Mouse (Mus musculus) lung, postnatal 0 days (tissue): ENCODE measurements at regions not wholly inside any gene's neighbourhood (a gene's known extent, or its start where the extent isn't known, plus 50 kb on each side); places are given as distances from the start of the nearest gene placed in this dataset.

Experiments
- ATAC-seq: fragments of 200-750 bp; cut with Nextera tagmentation; 2 replicates; pipeline ENCODE4 v1.8.0; 2017; ENCODE audit warnings: moderate library complexity
- DNase-seq: peaks from one replicate; pipeline ENCODE4 v3.0.0-alpha.2; 2016; ENCODE audit warnings: low spot score
- H3K27ac ChIP-seq: fragments of 300-500 bp; sonication (generic); 2 replicates; pipeline ENCODE4 v1.5.1; 2014; ENCODE audit warnings: antibody characterized with exemption, mild to moderate bottlenecking, low read length, mixed read lengths
- H3K27me3 ChIP-seq: fragments of 300-500 bp; sonication (generic); replicated peaks from 2 replicates; pipeline ENCODE4 v1.6.1; 2014; ENCODE audit warnings: low read length, mixed read lengths; ENCODE audit not compliant: insufficient read depth
- H3K36me3 ChIP-seq: fragments of 300-500 bp; sonication (generic); 2 replicates; pipeline ENCODE4 v1.6.1; 2014; ENCODE audit warnings: low read length, mixed read lengths; ENCODE audit not compliant: insufficient read depth
- H3K4me1 ChIP-seq: fragments of 300-500 bp; sonication (generic); 2 replicates; pipeline ENCODE4 v1.6.1; 2014; ENCODE audit warnings: antibody characterized with exemption, low read depth, low read length, mixed read lengths; ENCODE audit not compliant: insufficient read depth
- H3K4me2 ChIP-seq: fragments of 300-500 bp; sonication (generic); replicated peaks from 2 replicates; pipeline ENCODE4 v1.6.1; 2014; ENCODE audit warnings: low read depth, mild to moderate bottlenecking, low read length, moderate library complexity, mixed read lengths
- H3K4me3 ChIP-seq: fragments of 300-500 bp; sonication (generic); 2 replicates; pipeline ENCODE4 v1.5.1; 2014; ENCODE audit warnings: low read depth, low read length
- H3K9ac ChIP-seq: fragments of 300-500 bp; sonication (generic); replicated peaks from 2 replicates; pipeline ENCODE4 v1.6.1; 2014; ENCODE audit warnings: low read depth, mild to moderate bottlenecking
- H3K9me3 ChIP-seq: fragments of 300-500 bp; sonication (generic); 2 replicates; pipeline ENCODE4 v1.6.1; 2016; ENCODE audit warnings: low read length, mixed read lengths
- CTCF ChIP-seq: IDR thresholded peaks from 2 replicates; pipeline ENCODE4 v1.5.1; 2016; ENCODE audit warnings: antibody characterized with exemption, mild to moderate bottlenecking
- EP300 ChIP-seq: IDR thresholded peaks from 2 replicates; pipeline ENCODE4 v1.6.1; 2016; ENCODE audit warnings: antibody characterized with exemption, mild to moderate bottlenecking, control low read depth
- WGBS: fragments of 180-500 bp; shearing (Covaris S2); extraction: QIAGEN DNeasy Blood & Tissue Kit; methylation state at CpG from one replicate; pipeline ENCODE4 v1.1.7; 2014; 5-methylcytosine and 5-hydroxymethylcytosine counted together

DNA sequence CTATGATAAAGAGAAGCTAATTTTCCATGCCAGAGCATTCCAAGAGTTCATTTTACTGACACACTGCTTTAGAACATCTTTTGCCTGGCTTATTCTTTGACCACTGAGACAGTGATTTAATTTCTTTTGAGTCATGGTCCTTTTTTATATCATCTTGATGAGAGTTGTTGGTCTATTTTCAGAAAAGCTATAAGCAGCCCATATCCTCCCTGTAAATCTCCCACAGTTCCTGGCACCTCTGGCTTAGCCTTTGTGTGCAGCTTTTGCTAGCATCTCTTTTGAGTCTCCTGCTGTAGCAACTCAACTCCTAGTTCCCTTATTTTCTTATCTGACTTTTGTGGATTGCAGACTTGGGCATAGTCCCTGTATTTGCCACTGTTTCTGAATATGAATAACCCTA is 207.5 kb upstream of the 4931417E11Rik start:
- H3K4me1 ChIP-seq = no peaks in the 10 kb centered on the region
- H3K27me3 ChIP-seq = no peaks in the 10 kb centered on the region
- DNase-seq (no peak), ATAC-seq (no peak)
- H3K27ac ChIP-seq = no peak overlapping the region
- no peaks in the 10 kb centered on the region for H3K9me3 ChIP-seq
- no peak overlapping the region for H3K9ac ChIP-seq
- no peaks in the 10 kb centered on the region for H3K36me3 ChIP-seq
- no peak overlapping the region for H3K4me3 ChIP-seq
- no peak for TF ChIP-seq EP300
- TF ChIP-seq CTCF = no peak
- no peak overlapping the region for H3K4me2 ChIP-seq

DNA sequence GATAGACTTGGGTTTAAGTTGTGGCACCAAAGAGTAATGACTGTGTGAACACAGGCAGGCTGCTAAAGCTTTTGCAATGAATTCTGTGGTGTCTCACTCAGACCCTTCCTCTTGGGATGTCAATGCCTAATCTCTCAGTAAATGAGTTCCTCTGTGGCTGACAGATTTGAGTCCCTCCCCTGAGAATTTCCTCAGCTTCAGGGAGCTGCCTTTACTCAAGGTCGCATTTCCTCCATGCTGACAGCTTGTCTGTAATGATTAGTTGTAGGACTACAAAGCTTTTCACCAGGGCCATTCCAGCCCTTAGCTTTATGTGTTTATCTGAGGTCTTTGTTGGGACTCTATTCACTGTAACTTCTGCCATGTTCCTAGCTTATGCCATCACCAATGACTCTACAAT is 199.9 kb upstream of the 4931417E11Rik start:
- H3K4me2 ChIP-seq = no peak overlapping the region
- no peaks in the 10 kb centered on the region for H3K36me3 ChIP-seq
- H3K4me3 ChIP-seq = no peak overlapping the region
- no peak for ATAC-seq
- H3K4me1 ChIP-seq = no peaks in the 10 kb centered on the region
- no peak for TF ChIP-seq CTCF
- no peak for TF ChIP-seq EP300
- no peak for DNase-seq
- H3K9me3 ChIP-seq = no peaks in the 10 kb centered on the region
- 40% methylated on average over 1 of the region's 1 CpGs for WGBS
- H3K27me3 ChIP-seq = no peaks in the 10 kb centered on the region
- no peak overlapping the region for H3K9ac ChIP-seq
- H3K27ac ChIP-seq = no peak overlapping the region

DNA sequence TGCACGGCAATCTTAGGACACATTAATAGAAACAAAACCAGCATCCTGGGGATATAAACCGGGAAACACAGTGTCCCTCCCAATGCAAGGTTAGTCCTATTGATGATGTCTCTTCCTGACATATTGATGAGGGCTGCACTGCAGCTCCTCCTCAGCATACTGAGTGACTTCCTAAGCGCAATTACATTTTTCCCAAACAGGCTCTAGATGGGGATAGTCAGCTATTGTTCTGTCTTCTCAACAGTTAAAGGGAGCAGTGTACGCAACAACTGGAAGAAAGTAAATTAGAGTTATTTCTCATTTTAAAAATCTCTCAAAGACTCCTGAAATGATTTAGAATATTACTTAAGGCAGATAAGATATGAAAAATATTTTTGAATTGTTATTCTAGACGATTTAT is 189.5 kb upstream of the 4931417E11Rik start:
- DNase-seq = no peak
- H3K4me2 ChIP-seq = no peak overlapping the region
- WGBS = 63% methylated on average over 5 of the region's 5 CpGs

DNA sequence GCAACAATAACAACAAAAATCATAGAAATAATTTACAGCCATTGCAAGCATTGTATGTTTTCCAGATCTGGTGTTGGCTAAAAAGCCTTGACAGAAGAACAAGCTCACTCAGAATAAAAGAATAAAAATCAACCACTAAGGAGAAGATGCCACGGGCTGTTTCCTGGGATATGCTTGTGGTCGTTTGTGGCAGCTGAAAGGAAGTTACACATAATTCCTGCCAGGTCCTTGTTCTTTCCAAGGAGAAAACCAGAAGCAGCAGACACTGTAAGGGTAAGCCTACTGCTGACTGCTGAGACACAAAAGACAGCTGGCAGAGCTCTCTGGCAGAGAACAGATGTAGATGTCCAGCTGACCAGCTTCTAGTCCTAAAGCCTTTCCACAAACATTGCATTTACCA is 175.9 kb upstream of the 4931417E11Rik start:
- TF ChIP-seq CTCF = no peak
- H3K36me3 ChIP-seq = no peaks in the 10 kb centered on the region
- no peaks in the 10 kb centered on the region for H3K27me3 ChIP-seq
- H3K9me3 ChIP-seq = no peaks in the 10 kb centered on the region
- ATAC-seq (no peak), DNase-seq (no peak)
- 35% methylated on average over 2 of the region's 2 CpGs for WGBS
- H3K4me3 ChIP-seq = no peak overlapping the region
- H3K4me1 ChIP-seq = no peaks in the 10 kb centered on the region
- no peak overlapping the region for H3K9ac ChIP-seq
- no peak overlapping the region for H3K4me2 ChIP-seq
- no peak overlapping the region for H3K27ac ChIP-seq

More for the DNA sequence above, 189.5 kb upstream of the 4931417E11Rik start:
- TF ChIP-seq CTCF = no peak
- Histone ChIP-seq H3K27me3 (no peaks in the 10 kb centered on the region), H3K4me1 (no peaks in the 10 kb centered on the region), H3K36me3 (no peaks in the 10 kb centered on the region), H3K9me3 (no peaks in the 10 kb centered on the region), H3K9ac (no peak overlapping the region), H3K4me3 (no peak overlapping the region), H3K27ac (no peak overlapping the region)
- no peak for ATAC-seq

DNA sequence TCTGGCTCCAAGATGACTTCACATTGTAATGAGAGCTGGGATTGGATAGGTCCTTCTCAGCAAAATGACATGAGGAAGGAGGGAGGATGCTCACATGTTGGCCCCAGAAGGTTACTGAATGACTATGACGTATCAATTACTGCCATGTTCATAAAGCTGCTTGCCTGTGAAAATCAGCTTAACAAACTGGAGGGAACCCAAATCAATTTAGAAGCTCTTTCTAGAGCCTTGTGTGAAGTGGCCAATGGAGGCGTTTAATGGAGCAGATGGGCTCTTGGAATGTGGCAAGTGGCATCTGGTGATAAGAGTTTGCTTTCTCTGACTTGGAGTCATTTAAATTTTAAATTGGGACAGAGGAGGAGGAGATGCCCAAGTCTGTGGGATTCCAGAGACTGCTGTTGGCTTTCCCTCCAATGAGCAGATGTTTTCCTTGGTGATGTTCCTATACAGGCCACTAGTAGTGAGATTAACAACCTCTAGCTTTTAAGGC is 175.4 kb upstream of the 4931417E11Rik start:
- DNase-seq (no peak), ATAC-seq (no peak)
- TF ChIP-seq EP300 (no peak), CTCF (no peak)
- Histone ChIP-seq H3K27ac (no peak overlapping the region), H3K9me3 (no peaks in the 10 kb centered on the region), H3K4me2 (no peak overlapping the region), H3K4me1 (no peaks in the 10 kb centered on the region), H3K36me3 (no peaks in the 10 kb centered on the region), H3K9ac (no peak overlapping the region), H3K4me3 (no peak overlapping the region), H3K27me3 (no peaks in the 10 kb centered on the region)
- WGBS = 53% methylated on average over 2 of the region's 2 CpGs

DNA sequence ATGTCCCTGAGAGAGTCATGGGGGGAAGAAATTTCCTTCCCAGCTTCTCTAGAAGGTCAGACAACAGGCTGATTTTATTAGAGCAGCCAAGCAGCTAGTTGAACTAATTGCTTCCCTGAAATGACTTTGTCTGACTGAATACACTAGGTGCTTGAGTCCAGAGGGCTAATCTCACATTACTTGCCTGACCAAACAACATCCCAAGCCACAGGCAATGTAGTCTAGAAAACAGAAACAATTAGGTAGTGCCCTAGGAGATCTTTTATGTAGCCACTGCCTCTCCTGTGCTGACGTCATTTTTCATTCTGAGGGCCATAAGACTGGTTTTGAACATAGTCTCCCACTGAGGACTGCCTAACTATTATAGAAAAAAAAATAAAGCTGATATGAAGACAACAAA is 159.1 kb upstream of the 4931417E11Rik start:
- 82% methylated on average over 1 of the region's 1 CpGs for WGBS
- no peak overlapping the region for H3K4me3 ChIP-seq
- DNase-seq (no peak), ATAC-seq (no peak)
- no peaks in the 10 kb centered on the region for H3K4me1 ChIP-seq
- no peaks in the 10 kb centered on the region for H3K36me3 ChIP-seq
- no peak overlapping the region for H3K4me2 ChIP-seq
- no peak for TF ChIP-seq CTCF
- no peak for TF ChIP-seq EP300
- no peak overlapping the region for H3K9ac ChIP-seq
- H3K27ac ChIP-seq = no peak overlapping the region
- H3K9me3 ChIP-seq = no peaks in the 10 kb centered on the region
- no peaks in the 10 kb centered on the region for H3K27me3 ChIP-seq

DNA sequence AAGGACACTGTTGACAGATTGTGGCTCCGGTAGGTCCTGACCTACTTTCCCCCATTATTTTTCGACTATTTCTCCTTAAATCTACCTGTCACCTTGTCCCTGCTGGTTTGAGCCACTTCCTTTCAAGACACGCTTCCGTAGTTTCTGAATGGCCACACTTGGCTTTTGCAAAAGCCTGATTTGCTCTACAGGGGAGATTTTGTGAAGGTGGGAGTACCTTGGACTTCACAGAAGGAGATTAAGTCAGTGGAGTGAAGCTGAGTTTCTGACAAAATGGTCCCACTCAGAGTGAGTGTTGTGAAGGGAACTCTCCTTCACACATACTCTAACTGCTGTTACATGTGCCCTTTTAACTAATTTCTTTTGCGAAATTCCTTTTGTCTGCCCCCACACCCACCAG is 157.0 kb upstream of the 4931417E11Rik start:
- H3K4me2 ChIP-seq = no peak overlapping the region
- H3K27me3 ChIP-seq = no peaks in the 10 kb centered on the region
- H3K9me3 ChIP-seq = no peaks in the 10 kb centered on the region
- TF ChIP-seq CTCF = no peak
- TF ChIP-seq EP300 = no peak
- 73% methylated on average over 5 of the region's 5 CpGs for WGBS
- no peak overlapping the region for H3K9ac ChIP-seq
- DNase-seq (no peak), ATAC-seq (no peak)
- H3K27ac ChIP-seq = no peak overlapping the region
- no peaks in the 10 kb centered on the region for H3K36me3 ChIP-seq
- H3K4me3 ChIP-seq = no peak overlapping the region
- H3K4me1 ChIP-seq = no peaks in the 10 kb centered on the region
